Mouse (Mus musculus) megakaryocyte, embryonic 14.5 days (primary cell): Measurements from ENCODE around the gene Camkmt.

Source experiments
- FLI1 ChIP-seq: IDR thresholded peaks from 2 replicates; pipeline ENCODE4 v1.6.1; 2012; ENCODE audit warnings: low read length, inconsistent platforms, mixed read lengths
- GATA1 ChIP-seq: IDR thresholded peaks from 3 replicates; pipeline ENCODE4 v1.6.1; 2012; ENCODE audit warnings: mixed read lengths, low read length, inconsistent platforms, borderline replicate concordance

DNA sequence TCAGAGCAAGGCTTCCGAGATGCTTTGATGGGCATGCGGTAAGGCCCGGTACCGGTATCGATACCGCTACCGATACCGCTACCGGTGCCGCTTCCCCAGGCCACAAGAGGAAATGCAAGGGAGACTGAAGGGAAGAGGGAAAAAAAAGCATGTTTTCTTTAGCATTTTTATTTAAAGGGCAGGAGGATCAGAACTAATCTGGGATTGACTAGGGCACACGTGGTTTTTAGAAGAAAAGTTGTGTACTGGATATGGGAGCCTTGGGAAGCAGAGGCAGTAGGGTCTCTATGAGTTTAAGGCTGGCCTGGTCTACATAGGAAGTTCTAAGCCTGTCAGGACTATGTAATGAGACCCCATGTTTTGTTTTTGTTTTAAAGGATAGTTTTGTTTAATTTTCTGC lies 167.0 kb downstream of the Camkmt start:
- TF ChIP-seq GATA1 (no peak), FLI1 (no peak)
